Mouse (Mus musculus): ENCODE data around the gene Eif1b.
"Not testable (repeated sequence)": the region's sequence is repeated elsewhere in the genome, so short reads cannot be mapped to it uniquely, and the experiment has no call there.

Gene Eif1b

DNA sequence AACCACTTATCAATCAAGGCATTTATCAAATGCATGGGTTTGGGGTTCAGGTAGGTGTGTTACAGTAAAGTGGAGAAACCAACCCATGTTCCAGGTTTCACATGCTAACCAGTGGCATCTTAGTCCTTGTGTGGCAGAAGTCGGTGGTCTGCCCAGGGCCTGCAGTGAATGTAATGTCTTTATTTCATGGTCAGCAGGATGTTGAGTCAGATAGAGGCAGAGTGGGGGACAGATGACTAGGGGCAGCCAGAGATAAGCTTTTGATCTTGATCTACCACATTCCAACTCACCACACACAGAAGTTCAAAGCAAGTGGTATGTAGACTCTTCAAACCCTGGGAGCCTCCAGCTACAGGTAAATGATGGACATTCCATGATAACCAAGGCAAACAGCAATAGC is 29.1 kb downstream of the Eif1b start:
- no peak for DNase-seq (ENCODE audit: low spot score)

DNA sequence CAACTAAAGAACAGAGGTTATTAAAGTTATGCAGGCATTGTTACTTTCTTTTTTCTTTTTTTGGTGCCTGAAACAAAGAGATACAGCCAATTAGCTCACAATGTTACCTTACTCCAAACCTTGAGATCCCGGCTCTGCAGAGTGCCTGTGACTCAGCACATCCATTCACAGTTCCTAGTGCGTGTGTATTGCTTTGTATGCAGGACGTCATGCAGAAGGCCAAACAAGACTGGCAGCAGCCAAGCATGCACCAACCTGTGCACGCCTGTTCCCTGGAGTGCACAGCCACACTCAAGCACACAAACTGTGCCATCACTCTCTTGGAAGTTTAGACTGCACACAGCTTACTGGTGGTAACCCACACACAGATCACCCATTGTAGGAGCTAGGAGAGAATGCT is 35.2 kb downstream of the Eif1b start:
- DNase-seq (ENCODE audit: low spot score), result no peak

DNA sequence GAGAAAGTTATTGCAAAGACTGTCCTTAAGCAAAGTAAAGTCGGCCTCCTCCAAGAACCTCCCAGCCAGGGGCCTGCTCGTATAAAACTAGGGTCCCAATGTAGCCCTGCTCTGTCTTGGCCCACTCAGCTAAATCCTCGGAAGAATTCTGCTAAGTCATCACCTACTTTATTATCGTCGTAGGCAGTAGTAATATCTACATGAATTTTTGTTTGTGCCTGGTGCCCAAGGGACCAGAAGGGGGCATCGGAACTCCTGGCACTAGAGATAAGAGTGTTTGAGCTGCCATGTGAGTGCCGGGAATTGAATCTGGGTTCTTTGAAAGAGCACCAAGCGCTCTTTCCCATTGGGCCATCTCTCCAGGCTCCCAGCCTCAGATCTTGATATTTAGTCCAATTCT is 35.9 kb downstream of the Eif1b start:
- no peak for DNase-seq (ENCODE audit: low spot score)

DNA sequence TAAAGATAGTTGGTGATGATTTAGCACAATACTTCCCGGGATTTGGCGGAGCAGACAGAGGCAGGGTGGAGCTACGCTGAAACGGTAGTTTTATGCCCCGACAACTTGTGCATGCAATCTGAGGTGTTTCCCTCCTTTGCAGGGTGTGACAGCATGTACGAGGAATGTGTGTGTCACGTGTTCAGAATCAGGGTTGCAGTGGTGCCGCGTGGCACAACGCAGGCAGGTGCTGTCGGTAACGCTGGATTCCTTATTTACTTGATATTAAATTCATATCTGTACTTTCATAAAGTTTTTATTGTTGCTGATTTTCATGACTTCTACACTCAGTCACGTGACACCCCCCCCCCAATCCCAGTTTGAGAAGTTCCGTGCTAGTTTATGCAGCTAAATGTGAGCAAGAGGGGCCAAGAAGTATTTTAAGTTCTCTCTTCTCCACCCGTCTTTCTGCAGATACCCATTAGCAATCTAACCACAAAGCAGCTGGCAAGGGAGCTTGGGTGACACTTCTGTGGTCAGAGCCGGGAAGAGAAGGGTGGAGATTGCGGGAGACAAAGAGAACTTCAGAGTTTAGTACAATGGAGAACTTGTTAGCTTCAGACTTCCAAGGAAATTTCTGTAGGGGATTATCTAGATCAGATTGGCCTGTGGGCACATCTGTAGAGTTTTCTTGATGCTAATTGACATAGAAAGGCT is 36.9 kb downstream of the Eif1b start:
- no peak for DNase-seq (ENCODE audit: low spot score)

DNA sequence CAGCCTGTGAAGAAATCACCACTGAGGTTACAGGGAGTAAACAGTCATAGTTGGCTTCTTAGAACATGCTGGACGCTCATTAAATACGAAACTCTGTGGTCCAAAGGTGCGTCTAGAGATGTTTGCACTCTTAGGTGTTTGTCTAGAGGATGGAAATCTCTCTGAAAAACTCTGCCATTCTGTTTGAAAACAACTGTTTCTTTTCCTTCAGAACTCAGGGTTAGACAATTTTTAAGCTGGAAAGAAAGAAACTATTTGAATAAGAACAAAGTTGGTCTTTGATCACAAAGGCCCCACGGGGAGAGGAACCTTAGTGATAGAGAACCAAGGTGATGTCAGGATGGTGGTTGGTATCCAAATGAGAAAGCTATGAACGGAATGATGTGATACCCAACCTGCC is 38.4 kb downstream of the Eif1b start:
- DNase-seq (ENCODE audit: low spot score), result no peak

DNA sequence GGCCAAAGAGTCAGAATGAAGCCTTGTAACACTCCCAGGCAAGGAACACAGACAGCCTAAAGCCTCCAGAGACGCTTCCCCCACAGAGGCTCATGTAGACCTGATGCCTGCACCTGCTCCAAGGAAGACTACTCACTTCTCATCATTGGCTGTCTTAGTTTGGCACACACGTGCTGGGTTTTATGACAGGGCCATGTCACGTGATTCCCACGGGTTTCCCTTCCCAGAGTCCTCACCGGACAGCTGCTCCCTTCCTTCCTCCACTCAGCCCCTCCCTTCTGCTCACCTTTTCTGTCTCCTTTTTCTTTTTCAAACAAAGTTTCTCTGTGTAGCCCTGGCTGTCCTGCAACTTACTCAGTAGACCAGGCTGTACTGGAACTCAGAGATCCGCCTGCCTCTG is 40.0 kb downstream of the Eif1b start:
- DNase-seq (ENCODE audit: low spot score), result no peak

DNA sequence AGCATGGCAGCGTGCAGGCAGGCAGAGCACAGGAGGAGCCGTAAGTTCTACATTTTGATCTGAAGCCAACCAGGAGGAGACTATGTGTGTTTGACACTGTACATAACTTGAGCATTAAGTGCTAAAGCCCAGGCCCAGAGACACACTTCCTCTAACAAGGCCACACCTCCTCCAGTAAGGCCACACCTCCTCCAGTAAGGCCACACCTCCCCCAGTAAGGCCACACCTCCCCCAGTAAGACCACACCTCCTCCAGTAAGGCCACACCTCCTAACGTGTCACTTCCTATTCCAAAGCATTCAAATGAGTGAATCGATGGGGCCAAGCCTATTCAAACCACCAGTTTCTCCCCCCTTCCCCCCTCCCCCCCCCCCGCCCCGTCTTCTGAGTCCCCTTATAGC is 40.7 kb downstream of the Eif1b start:
- no peak for DNase-seq (ENCODE audit: low spot score)

DNA sequence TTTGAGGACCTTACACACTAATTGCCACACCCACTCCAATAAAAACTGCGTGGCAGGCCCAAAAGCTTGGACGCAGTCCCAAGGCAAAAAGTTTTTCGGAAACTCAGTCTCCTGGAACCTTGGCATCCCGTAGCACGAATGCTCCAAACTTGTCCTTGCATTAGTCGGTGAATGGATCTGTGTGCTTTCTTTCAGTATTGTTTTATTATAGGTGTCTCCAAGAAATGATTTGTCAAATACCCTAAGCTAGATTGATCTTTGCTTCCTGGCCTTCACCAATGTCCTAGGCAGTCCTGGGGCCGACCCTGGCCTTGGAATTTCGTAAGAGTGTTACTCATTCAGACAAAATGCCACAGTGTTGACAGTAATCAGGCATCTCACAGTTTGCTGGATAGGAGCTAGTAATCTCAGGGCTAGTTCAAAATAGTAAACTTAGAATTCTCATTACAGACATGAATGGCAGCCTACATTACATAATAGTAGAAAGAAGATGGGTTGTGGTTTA is 41.5 kb downstream of the Eif1b start:
- not testable (repeated sequence) for DNase-seq (ENCODE audit: low spot score)

DNA sequence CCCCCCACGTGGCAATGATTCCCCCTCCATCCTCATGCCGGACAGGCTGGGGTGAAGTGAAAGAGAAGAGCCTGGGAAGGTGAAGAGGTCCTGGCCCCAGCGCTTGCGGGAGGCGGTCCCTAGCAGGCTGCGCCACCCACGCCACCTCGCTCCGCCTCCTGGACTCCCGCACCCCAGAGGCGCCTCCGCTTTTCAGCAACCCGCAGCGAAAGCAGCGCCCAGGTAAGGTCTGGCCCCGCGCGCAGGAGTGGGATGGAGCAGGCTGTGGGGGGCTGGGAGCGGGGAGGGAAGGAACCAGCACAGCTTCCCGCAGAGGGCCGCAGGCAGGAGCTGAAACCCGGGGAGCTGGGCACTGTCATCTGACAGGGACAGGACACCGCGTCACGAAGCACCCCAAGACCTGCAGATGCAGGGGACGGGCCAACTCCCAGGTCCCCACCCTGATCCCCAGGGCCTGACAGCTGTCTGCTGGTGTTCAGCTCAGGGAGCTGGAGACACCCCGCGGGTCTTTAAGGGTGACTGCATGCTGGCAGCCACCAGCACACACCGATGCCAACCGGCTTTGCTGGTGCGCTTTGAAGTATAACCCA is 47.7 kb downstream of the Eif1b start, which contains the start of gene Entpd3:
Gene Entpd3 (plus strand): TSS at position 157 of the 590 bp plus-strand sequence.
- no peak for DNase-seq (ENCODE audit: low spot score)

DNA sequence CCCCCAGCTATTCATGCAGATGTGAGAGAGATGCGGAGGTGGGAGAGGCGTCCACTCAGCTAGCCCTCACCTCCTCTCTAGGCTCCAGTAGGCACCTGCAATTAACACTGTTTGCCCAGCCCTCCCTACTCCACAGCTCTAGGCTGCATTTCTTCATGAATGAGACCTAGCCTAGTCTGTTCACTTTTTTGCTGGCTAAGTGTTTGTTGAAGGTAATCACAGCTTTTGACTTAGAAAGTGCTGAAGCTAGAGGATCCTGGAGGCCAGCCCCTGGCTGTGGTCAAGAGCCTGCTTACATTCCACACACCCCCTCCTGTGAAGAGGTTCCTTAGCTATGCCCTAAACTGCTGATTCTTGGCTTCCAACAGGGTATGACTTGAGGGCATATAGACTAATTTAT is 49.4 kb downstream of the Eif1b start:
- DNase-seq (ENCODE audit: low spot score), result no peak

DNA sequence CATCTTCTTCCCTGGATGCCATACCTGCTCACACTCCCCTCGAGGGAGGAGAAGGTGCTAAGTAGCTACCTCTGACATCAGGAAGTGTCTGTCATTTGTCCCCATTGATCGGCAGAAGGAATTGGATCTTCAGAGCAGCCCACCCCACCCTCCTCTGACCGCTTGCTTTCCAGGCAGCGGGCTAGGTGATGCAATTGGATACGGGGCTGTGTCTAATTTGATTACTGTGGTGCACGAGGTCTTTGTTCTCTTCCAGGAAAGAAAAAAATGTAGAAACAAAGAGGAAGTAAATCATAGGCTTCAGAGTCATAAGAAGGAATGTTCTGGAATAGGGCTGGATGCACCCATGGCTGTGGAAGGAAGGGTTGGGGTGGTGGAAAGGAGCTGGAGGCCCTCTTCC is 50.2 kb downstream of the Eif1b start:
- DNase-seq (ENCODE audit: low spot score), result no peak

Data from ovary, adult 18-20 months (tissue).